10 mouse cellular contexts compared by ENCODE assay signal in genomic region chr14:119123582-119123981, GRCm38 (mm10). TPM values are rescaled to one million over a fixed set of nuclear protein-coding genes. Genes with fewer than 3 reads are reported as not detected.
DNase-seq lines count a peak whose midpoint lies in the region; ATAC-seq and TF ChIP-seq lines count a peak whose summit lies in the region.
"Had no signal": no experiment of that assay in that cellular context is flagged by ENCODE, and none has a peak within 500 bp of the region (broad histone marks: within the 10 kb centered on the region; RNA-seq: fewer than 3 reads in every experiment).

No protein-coding gene starts in this region.

- H3K4me3 ChIP-seq in liver, embryonic 11.5 days (ENCODE audit: low read depth, low read length) = peak overlapping the region; percentile 26; the same call in 1 of the 2 replicates
- peak overlapping the region; percentile 31 for H3K4me3 ChIP-seq in forebrain, embryonic 15.5 days
- peak overlapping the region; percentile 41 for H3K4me3 ChIP-seq in limb, embryonic 13.5 days
- H3K4me3 ChIP-seq in thymus, adult 2 months (ENCODE audit: control insufficient read depth, insufficient read depth, low read length) = no peak overlapping the region

- no peak overlapping the region for H3K27ac ChIP-seq in liver, embryonic 11.5 days (ENCODE audit: low read depth, low read length)
- no peak overlapping the region for H3K27ac ChIP-seq in forebrain, embryonic 15.5 days (replicated peaks)
- peak overlapping the region; percentile 33; the same call in 1 of the 2 replicates for H3K27ac ChIP-seq in limb, embryonic 13.5 days
- no peak overlapping the region for H3K27ac ChIP-seq in thymus, adult 2 months (ENCODE audit: control insufficient read depth, insufficient read depth, low read length)

- no peak overlapping the region for H3K9ac ChIP-seq in liver, embryonic 11.5 days (ENCODE audit: low read depth, low read length)
- H3K9ac ChIP-seq in forebrain, embryonic 15.5 days (replicated peaks) = peak overlapping the region; percentile 32
- H3K9ac ChIP-seq in limb, embryonic 13.5 days = peak overlapping the region; percentile 50

- no peaks in the 10 kb centered on the region for H3K9me3 ChIP-seq in liver, embryonic 11.5 days (ENCODE audit: control insufficient read depth, low read length)
- no peaks in the 10 kb centered on the region for H3K9me3 ChIP-seq in forebrain, embryonic 15.5 days
- H3K9me3 ChIP-seq in limb, embryonic 13.5 days = no peaks in the 10 kb centered on the region

- H3K36me3 ChIP-seq in liver, embryonic 11.5 days (ENCODE audit: control insufficient read depth, insufficient read depth, low read length) = no peaks in the 10 kb centered on the region
- H3K36me3 ChIP-seq in forebrain, embryonic 15.5 days = no peaks in the 10 kb centered on the region
- no peaks in the 10 kb centered on the region for H3K36me3 ChIP-seq in limb, embryonic 13.5 days
- H3K36me3 ChIP-seq in thymus, adult 2 months (ENCODE audit: control insufficient read depth, insufficient read depth, low read length) = no peaks in the 10 kb centered on the region

- WGBS in liver, embryonic 11.5 days = 7% methylated on average over 12 of the region's 12 CpGs
- WGBS in forebrain, embryonic 15.5 days = 5% methylated on average over 12 of the region's 12 CpGs
- 6% methylated on average over 11 of the region's 12 CpGs for WGBS in limb, embryonic 13.5 days
- 10% methylated on average over 12 of the region's 12 CpGs for WGBS in thymus, adult 2 months

- H3K27me3 ChIP-seq in liver, embryonic 11.5 days (replicated peaks; ENCODE audit: control insufficient read depth, insufficient read depth, low read length) = no peaks in the 10 kb centered on the region
- H3K27me3 ChIP-seq in forebrain, embryonic 15.5 days = no peaks in the 10 kb centered on the region
- 0 out of 2 replicates have a peak, but pooled peaks cover 3% of the 10 kb centered on the region for H3K27me3 ChIP-seq in limb, embryonic 13.5 days
- no peaks in the 10 kb centered on the region for H3K27me3 ChIP-seq in thymus, adult 2 months (ENCODE audit: control insufficient read depth, insufficient read depth, low read length)

- H3K4me1 ChIP-seq in liver, embryonic 11.5 days (replicated peaks; ENCODE audit: control insufficient read depth, insufficient read depth, low read length) = 0 out of 2 replicates have a peak, but pooled peaks cover 3% of the 10 kb centered on the region
- no peaks in the 10 kb centered on the region for H3K4me1 ChIP-seq in forebrain, embryonic 15.5 days
- peaks cover 11% of the 10 kb centered on the region; the same call in 1 of the 2 replicates for H3K4me1 ChIP-seq in limb, embryonic 13.5 days
- H3K4me1 ChIP-seq in thymus, adult 2 months (replicated peaks; ENCODE audit: control insufficient read depth, insufficient read depth, low read length) = no peaks in the 10 kb centered on the region

- H3K4me2 ChIP-seq in liver, embryonic 11.5 days = peak overlapping the region; percentile 55
- peak overlapping the region; percentile 43 for H3K4me2 ChIP-seq in forebrain, embryonic 15.5 days (replicated peaks)
- H3K4me2 ChIP-seq in limb, embryonic 13.5 days (replicated peaks) = peak overlapping the region; percentile 60

- no peak for TF ChIP-seq CTCF in thymus, adult 2 months (IDR thresholded peaks at IDR 0.05; ENCODE audit: borderline replicate concordance, control insufficient read depth, extremely low read depth, insufficient read depth, low read length, poor library complexity)

- no peak for TF ChIP-seq POLR2A in thymus, adult 2 months (IDR thresholded peaks at IDR 0.05; ENCODE audit: control insufficient read depth, extremely low read depth, insufficient read depth, low read length, poor library complexity)

- ATAC-seq in liver, embryonic 11.5 days (replicated peaks; ENCODE audit: low FRiP score) = 0 out of 2 replicates have a peak, but pooled peaks have one; percentile 20
- ATAC-seq in forebrain, embryonic 15.5 days (replicated peaks) = peak; percentile 72
- ATAC-seq in limb, embryonic 13.5 days (ENCODE audit: low FRiP score, low read depth) = peak; percentile 68; the same call in 1 of the 2 replicates
- ATAC-seq in megakaryocyte progenitor cell, adult 5-6 weeks (replicated peaks; ENCODE audit: poor library complexity) = no peak
- ATAC-seq: Patski had no signal

- DNase-seq in liver, embryonic 11.5 days (ENCODE audit: low spot score) = no peak
- no peak for DNase-seq in liver
- DNase-seq in retina, postnatal 1 day = peak; percentile 45
- no peak for DNase-seq in thymus, adult 2 months
- no peak for DNase-seq in right cerebral cortex, postnatal 10 days (ENCODE audit: low spot score in 2 of 2)

RNA-seq across cellular contexts. Expression of gene Hs6st3, which starts 14.6 kb away (rescaled TPM):
- polyA plus RNA-seq in liver, embryonic 11.5 days (2014; fragmentation: Nextera tagmentation; extraction: Ambion mirVana) = 0.14 TPM in 1 of 2 replicates, not detected in the other
- 1.0 and 1.4 TPM in 2 replicates for polyA plus RNA-seq in forebrain, embryonic 15.5 days (2015; fragmentation: Nextera tagmentation; extraction: Ambion mirVana)
- polyA plus RNA-seq in limb, embryonic 13.5 days (2015; fragmentation: Nextera tagmentation; extraction: Ambion mirVana) = 0.24 and 0.40 TPM in 2 replicates
- 0.05 TPM in 1 of 2 replicates, not detected in the other for polyA plus RNA-seq in thymus, adult 2 months (2012; rRNA removed)
- total RNA-seq in megakaryocyte progenitor cell, adult 5-6 weeks (2015) = not detected in 2 replicates
- total RNA-seq in megakaryocyte progenitor cell, adult 5-6 weeks (2017) = not detected in 2 replicates
- polyA plus RNA-seq: spleen, adult 2 months had no signal

RNA-seq across cellular contexts. Expression of gene Uggt2, which starts 24.4 kb away (rescaled TPM):
- 7.0 and 7.3 TPM in 2 replicates for polyA plus RNA-seq in liver, embryonic 11.5 days (2014; fragmentation: Nextera tagmentation; extraction: Ambion mirVana)
- 12.9 and 14.4 TPM in 2 replicates for polyA plus RNA-seq in forebrain, embryonic 15.5 days (2015; fragmentation: Nextera tagmentation; extraction: Ambion mirVana)
- polyA plus RNA-seq in limb, embryonic 13.5 days (2015; fragmentation: Nextera tagmentation; extraction: Ambion mirVana) = 21.1 and 21.3 TPM in 2 replicates
- 0.55 and 0.84 TPM in 2 replicates for polyA plus RNA-seq in thymus, adult 2 months (2012; rRNA removed)
- 3.3 and 5.5 TPM in 2 replicates for total RNA-seq in megakaryocyte progenitor cell, adult 5-6 weeks (2015)
- 1.5 and 5.8 TPM in 2 replicates for total RNA-seq in megakaryocyte progenitor cell, adult 5-6 weeks (2017)
